9 mouse cellular contexts compared by ENCODE assay signal in the genomic region with DNA sequence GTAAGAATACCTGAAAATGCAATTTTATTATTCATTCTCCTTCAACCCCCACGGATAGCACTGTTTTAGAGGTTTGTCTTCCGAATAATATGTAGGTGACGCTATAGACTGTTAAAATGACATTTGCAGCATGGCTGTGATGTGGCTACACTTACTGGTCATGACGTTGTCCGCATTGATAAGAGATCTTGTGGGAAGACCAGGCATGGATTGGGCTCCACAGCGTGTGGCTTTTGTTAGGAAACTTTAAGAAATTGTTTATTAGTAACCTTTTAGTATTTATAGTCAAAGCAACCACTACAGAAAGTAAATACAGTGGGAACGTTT. TPM values are rescaled to one million over a fixed set of nuclear protein-coding genes. Genes with fewer than 3 reads are reported as not detected.
DNase-seq lines count a peak whose midpoint lies in the region; ATAC-seq and TF ChIP-seq lines count a peak whose summit lies in the region.
"Had no signal": no experiment of that assay in that cellular context is flagged by ENCODE, and none has a peak within 500 bp of the region (broad histone marks: within the 10 kb centered on the region; RNA-seq: fewer than 3 reads in every experiment).

No protein-coding gene starts in this region.

- peak overlapping the region; percentile 54 for H3K4me3 ChIP-seq in liver, embryonic 11.5 days (ENCODE audit: low read depth, low read length)
- H3K4me3 ChIP-seq in forebrain, embryonic 14.5 days (ENCODE audit: low read depth, low read length) = peak overlapping the region; percentile 60
- H3K4me3 ChIP-seq in kidney, postnatal 0 days (replicated peaks; ENCODE audit: low read depth, low read length) = peak overlapping the region; percentile 76
- H3K4me3 ChIP-seq in olfactory bulb, adult 2 months (ENCODE audit: insufficient read depth, low read depth, low read length) = peak overlapping the region; percentile 72

- DNase-seq in liver, embryonic 11.5 days (ENCODE audit: low spot score) = no peak
- DNase-seq in liver = no peak
- DNase-seq in forebrain, embryonic 14.5 days (ENCODE audit: low spot score) = no peak
- peak; percentile 68 for DNase-seq in kidney, postnatal 0 days (ENCODE audit: low spot score)
- no peak for DNase-seq in adrenal gland, adult 8-10 months
- DNase-seq in spleen, postnatal 10 days (ENCODE audit: low spot score in 2 of 2) = no peak
- DNase-seq in cerebellum, postnatal 25 days = no peak

- H3K9ac ChIP-seq in liver, embryonic 11.5 days (ENCODE audit: low read depth, low read length) = no peak overlapping the region
- peak overlapping the region; percentile 70 for H3K9ac ChIP-seq in forebrain, embryonic 14.5 days (ENCODE audit: low read length)
- H3K9ac ChIP-seq in kidney, postnatal 0 days (ENCODE audit: low read depth, low read length) = peak overlapping the region; percentile 67; the same call in 1 of the 2 replicates

- ATAC-seq in liver, embryonic 11.5 days (replicated peaks; ENCODE audit: low FRiP score) = no peak
- ATAC-seq in forebrain, embryonic 14.5 days = 0 out of 2 replicates have a peak, but pooled peaks have one; percentile 1
- ATAC-seq in kidney, postnatal 0 days (replicated peaks; ENCODE audit: low FRiP score, low read depth) = no peak

- 3% methylated on average over 7 of the region's 7 CpGs for whole genome bisulfite sequencing in liver, embryonic 11.5 days
- WGBS in forebrain, embryonic 14.5 days = 4% methylated on average over 7 of the region's 7 CpGs
- 2% methylated on average over 7 of the region's 7 CpGs for WGBS in kidney, postnatal 0 days
- WGBS in olfactory bulb, adult 2 months = 5% methylated on average over 7 of the region's 7 CpGs

- peaks cover 55% of the 10 kb centered on the region for H3K27me3 ChIP-seq in liver, embryonic 11.5 days (replicated peaks; ENCODE audit: control insufficient read depth, insufficient read depth, low read length)
- no peaks in the 10 kb centered on the region for H3K27me3 ChIP-seq in forebrain, embryonic 14.5 days (replicated peaks; ENCODE audit: control insufficient read depth, insufficient read depth, low read length)
- H3K27me3 ChIP-seq in kidney, postnatal 0 days (ENCODE audit: insufficient read depth, low read length) = no peaks in the 10 kb centered on the region

- no peak overlapping the region for H3K27ac ChIP-seq in liver, embryonic 11.5 days (ENCODE audit: low read depth, low read length)
- H3K27ac ChIP-seq in forebrain, embryonic 14.5 days (ENCODE audit: low read depth, low read length) = 0 out of 2 replicates have a peak overlapping the region, but pooled peaks have one; percentile 70
- peak overlapping the region; percentile 80 for H3K27ac ChIP-seq in kidney, postnatal 0 days
- no peak overlapping the region for H3K27ac ChIP-seq in olfactory bulb, adult 2 months (ENCODE audit: insufficient read depth, low read depth, low read length)
- H3K27ac ChIP-seq: macrophage had no signal

- peaks cover 10% of the 10 kb centered on the region for H3K4me1 ChIP-seq in liver, embryonic 11.5 days (replicated peaks; ENCODE audit: control insufficient read depth, insufficient read depth, low read length)
- H3K4me1 ChIP-seq in forebrain, embryonic 14.5 days (ENCODE audit: control insufficient read depth, insufficient read depth, low read length) = peaks cover 10% of the 10 kb centered on the region
- 0 out of 2 replicates have a peak, but pooled peaks cover 7% of the 10 kb centered on the region for H3K4me1 ChIP-seq in kidney, postnatal 0 days (replicated peaks; ENCODE audit: insufficient read depth, low read length)
- peaks cover 16% of the 10 kb centered on the region for H3K4me1 ChIP-seq in olfactory bulb, adult 2 months (ENCODE audit: control insufficient read depth, insufficient read depth, low read length)

- no peak for TF ChIP-seq POLR2A in olfactory bulb, adult 2 months (IDR thresholded peaks at IDR 0.05; ENCODE audit: insufficient read depth, low read depth, low read length)

- peak overlapping the region; percentile 80 for H3K4me2 ChIP-seq in liver, embryonic 11.5 days
- H3K4me2 ChIP-seq in forebrain, embryonic 14.5 days (ENCODE audit: low read length) = peak overlapping the region; percentile 97
- peak overlapping the region; percentile 95 for H3K4me2 ChIP-seq in kidney, postnatal 0 days (ENCODE audit: low read length)

- no peaks in the 10 kb centered on the region for H3K9me3 ChIP-seq in liver, embryonic 11.5 days (ENCODE audit: control insufficient read depth, low read length)
- no peaks in the 10 kb centered on the region for H3K9me3 ChIP-seq in forebrain, embryonic 14.5 days (replicated peaks; ENCODE audit: control insufficient read depth, low read length)
- no peaks in the 10 kb centered on the region for H3K9me3 ChIP-seq in kidney, postnatal 0 days (replicated peaks; ENCODE audit: low read length)

- no peaks in the 10 kb centered on the region for H3K36me3 ChIP-seq in liver, embryonic 11.5 days (ENCODE audit: control insufficient read depth, insufficient read depth, low read length)
- H3K36me3 ChIP-seq in forebrain, embryonic 14.5 days (ENCODE audit: control insufficient read depth, insufficient read depth, low read length) = no peaks in the 10 kb centered on the region
- H3K36me3 ChIP-seq in kidney, postnatal 0 days (ENCODE audit: insufficient read depth, low read length) = no peaks in the 10 kb centered on the region

- TF ChIP-seq CTCF in kidney, postnatal 0 days (IDR thresholded peaks at IDR 0.05; ENCODE audit: low read depth) = no peak
- no peak for TF ChIP-seq CTCF in olfactory bulb, adult 2 months (IDR thresholded peaks at IDR 0.05; ENCODE audit: insufficient read depth, low read depth, low read length)

RNA-seq across cellular contexts. Expression of gene Samd4, which starts 2.7 kb away (rescaled TPM):
- 0.75 and 1.1 TPM in 2 replicates for polyA plus RNA-seq in liver, embryonic 11.5 days (2014; fragmentation: Nextera tagmentation; extraction: Ambion mirVana)
- polyA plus RNA-seq in forebrain, embryonic 14.5 days (2014; fragmentation: Nextera tagmentation; extraction: Ambion mirVana) = 3.6 and 4.4 TPM in 2 replicates
- 4.4 and 5.2 TPM in 2 replicates for polyA plus RNA-seq in kidney, postnatal 0 days (2015; fragmentation: Nextera tagmentation; extraction: Ambion mirVana)
- polyA plus RNA-seq in olfactory bulb, adult 2 months (2012; ENCODE audit: insufficient read depth, insufficient read length, low replicate concordance, missing spikeins) = not detected in 2 replicates
- total RNA-seq in adrenal gland, adult 8-10 months (2022) = 10 to 100 TPM; 22.1 to 27.0 (median 25.8) TPM

RNA-seq across cellular contexts. Expression of gene Cgrrf1, which starts 53.5 kb away (rescaled TPM):
- polyA plus RNA-seq in liver, embryonic 11.5 days (2014; fragmentation: Nextera tagmentation; extraction: Ambion mirVana) = 23.1 and 24.4 TPM in 2 replicates
- 20.3 and 22.5 TPM in 2 replicates for polyA plus RNA-seq in forebrain, embryonic 14.5 days (2014; fragmentation: Nextera tagmentation; extraction: Ambion mirVana)
- polyA plus RNA-seq in kidney, postnatal 0 days (2015; fragmentation: Nextera tagmentation; extraction: Ambion mirVana) = 41.9 and 44.0 TPM in 2 replicates
- polyA plus RNA-seq in olfactory bulb, adult 2 months (2012; ENCODE audit: insufficient read depth, insufficient read length, low replicate concordance, missing spikeins) = not detected in 2 replicates
- 10 to 100 TPM; 45.7 to 61.9 (median 57.2) TPM for total RNA-seq in adrenal gland, adult 8-10 months (2022)

Comparison
In these comparisons a context has a peak if more than half of its experiments do, and no peak if none do; other contexts are left out.
1. H3K27ac ChIP-seq: peak in forebrain, embryonic 14.5 days (single experiment) and kidney, postnatal 0 days (single experiment); none in liver, embryonic 11.5 days (single experiment) and olfactory bulb, adult 2 months (single experiment).
2. RNA of gene Cgrrf1, which starts 53.5 kb away (polyA plus RNA-seq): 41.9 to 44.0 TPM in kidney, postnatal 0 days, 23.1 to 24.4 TPM in liver, embryonic 11.5 days and 20.3 to 22.5 TPM in forebrain, embryonic 14.5 days; not detected in olfactory bulb, adult 2 months; every median in the first group is over 10 times any median in the second.
3. Peak in every context shown above with its lines, with median percentiles within 50 percentile points of each other: H3K4me2 ChIP-seq and H3K4me3 ChIP-seq.